Mouse (Mus musculus): ENCODE results near the gene Tmx1.

The Tmx1 gene

GRCm38 (mm10) chr12:70486716-70487480, 34.0 kb downstream of the Tmx1 start:
- no peak for DNase-seq

- DNase-seq = no peak
Observed at GRCm38 (mm10) chr12:70492441-70492840, 39.5 kb downstream of the Tmx1 start.

GRCm38 (mm10) chr12:70494494-70495281, 41.8 kb downstream of the Tmx1 start:
- peak; percentile 54 to 57 for DNase-seq

DNA sequence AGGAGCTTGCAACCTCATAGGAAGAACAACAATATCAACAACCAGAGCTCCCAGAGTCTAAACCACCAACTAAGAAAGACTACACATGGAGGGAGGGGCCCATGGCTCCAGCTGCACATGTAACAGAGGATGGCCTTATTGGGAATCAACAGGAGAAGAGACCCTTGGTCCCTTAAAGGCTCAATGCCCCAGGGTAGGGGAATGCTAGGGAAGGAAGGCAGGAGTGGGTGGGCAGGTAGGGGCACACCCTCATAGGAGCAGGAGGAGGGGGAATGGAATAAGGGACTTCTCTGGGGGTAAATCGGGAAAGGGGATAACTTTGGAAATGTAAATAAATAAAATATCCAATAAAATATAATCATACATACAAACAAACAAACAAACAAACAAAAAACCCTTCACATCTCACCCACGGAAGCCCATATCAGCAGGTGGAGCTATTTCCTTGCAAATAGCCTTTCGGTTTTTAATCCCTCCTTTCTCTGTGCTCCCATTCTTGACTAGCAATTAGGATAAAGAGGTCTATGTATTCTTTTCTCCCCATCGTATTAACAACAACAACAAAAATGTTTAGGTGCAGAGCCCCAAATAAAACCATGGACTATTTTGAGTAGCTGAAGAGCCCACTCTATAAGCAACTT, 42.5 kb downstream of the Tmx1 start:
- DNase-seq = peak; percentile 47 to 54

DNA sequence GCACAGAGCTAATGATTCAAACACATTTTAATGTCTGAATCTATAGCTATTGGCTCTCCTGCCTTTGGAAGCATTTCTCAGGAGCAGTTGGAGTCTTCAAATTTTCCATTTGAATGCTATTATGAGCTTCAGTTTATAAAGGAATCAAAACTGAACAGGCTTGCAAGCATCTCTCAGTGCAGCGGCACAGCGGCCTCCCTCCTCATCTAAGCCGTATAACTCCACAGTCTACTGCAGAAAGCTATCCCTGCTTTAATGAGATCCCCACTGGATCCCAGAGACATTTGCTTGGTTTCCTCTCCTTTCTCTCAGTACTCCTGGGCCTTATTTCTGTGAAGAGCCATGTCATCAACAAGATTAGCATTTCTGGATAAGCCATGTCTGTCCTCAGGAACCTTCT, 45.2 kb downstream of the Tmx1 start:
- DNase-seq = no peak

GRCm38 (mm10) chr12:70505971-70506370, 53.1 kb downstream of the Tmx1 start:
- DNase-seq = peak; percentile 44

DNA sequence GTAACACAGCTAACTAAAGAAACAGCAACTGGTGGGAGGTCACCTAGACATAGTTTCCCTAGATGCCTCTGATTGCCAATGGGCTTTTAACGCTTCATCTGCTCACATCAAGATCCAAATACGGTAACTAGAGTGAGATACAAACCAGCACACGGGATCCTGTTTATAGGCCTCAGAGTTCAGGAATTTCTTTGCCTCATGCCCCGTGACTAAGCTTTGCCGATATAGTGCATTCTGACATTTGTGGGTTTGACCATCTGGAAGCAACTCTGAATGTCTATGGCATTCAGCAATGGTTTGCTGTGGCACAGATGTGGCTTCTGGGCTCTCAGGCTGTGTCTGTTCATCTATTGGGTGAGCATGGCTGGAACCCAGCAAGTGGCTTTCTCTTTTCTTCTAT, 59.1 kb downstream of the Tmx1 start:
- DNase-seq = no peak

DNA sequence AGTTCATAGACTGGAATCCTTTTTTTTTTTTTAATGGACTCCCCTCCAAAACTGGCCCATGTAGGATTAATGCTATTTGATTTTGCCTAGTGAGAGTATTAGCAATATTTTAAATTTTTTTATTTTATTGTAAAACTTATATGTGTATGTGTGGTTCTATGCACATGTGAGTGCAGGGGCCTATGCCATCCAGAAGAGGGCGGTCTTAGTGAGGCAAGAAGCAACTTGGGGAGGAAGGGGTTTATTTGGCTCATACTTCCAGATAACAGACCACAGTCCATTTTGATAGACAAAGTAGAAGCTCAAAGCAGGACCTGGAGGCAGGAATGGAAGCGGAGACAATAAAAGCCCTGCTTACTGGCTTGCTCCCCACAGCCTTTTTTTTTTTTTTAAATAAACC, 59.5 kb downstream of the Tmx1 start:
- no peak for DNase-seq

Measured in cerebellum, adult 18-20 months (tissue).